Comparison of ENCODE assay signal across 24 mouse cellular contexts in genomic region chr13:109906342-109906888, GRCm38 (mm10).
DNase-seq lines count a peak whose midpoint lies in the region; ATAC-seq lines count a peak whose summit lies in the region.
"Had no signal": no experiment of that assay in that cellular context is flagged by ENCODE, and none has a peak within 500 bp of the region (broad histone marks: within the 10 kb centered on the region; RNA-seq: fewer than 3 reads in every experiment).

No protein-coding gene starts in this region.

- 32% methylated on average over 4 of the region's 4 CpGs for WGBS in forebrain, embryonic 16.5 days
- 93% methylated on average over 4 of the region's 4 CpGs for WGBS in forebrain, embryonic 10.5 days
- WGBS in embryonic facial prominence, embryonic 13.5 days: 39% methylated on average over 4 of the region's 4 CpGs

- no peaks in the 10 kb centered on the region for H3K27me3 ChIP-seq in forebrain, embryonic 16.5 days (replicated peaks; ENCODE audit: control insufficient read depth, insufficient read depth, low read length)
- H3K27me3 ChIP-seq in forebrain, embryonic 10.5 days (ENCODE audit: poor library complexity, severe bottlenecking): peaks cover 20% of the 10 kb centered on the region
- no peaks in the 10 kb centered on the region for H3K27me3 ChIP-seq in embryonic facial prominence, embryonic 13.5 days

- peak; percentile 68 for ATAC-seq in forebrain, embryonic 16.5 days
- ATAC-seq in embryonic facial prominence, embryonic 13.5 days (ENCODE audit: insufficient number of reproducible peaks, insufficient read depth, low FRiP score, low TSS enrichment, low read depth): no peak
- ATAC-seq: hindbrain, embryonic 16.5 days; midbrain, embryonic 16.5 days had no signal

- H3K4me2 ChIP-seq in forebrain, embryonic 16.5 days (ENCODE audit: low read length): no peak overlapping the region
- H3K4me2 ChIP-seq in embryonic facial prominence, embryonic 13.5 days: peak overlapping the region; percentile 87
- H3K4me2 ChIP-seq: heart, embryonic 11.5 days had no signal

- H3K4me1 ChIP-seq in forebrain, embryonic 16.5 days (replicated peaks; ENCODE audit: control insufficient read depth, insufficient read depth, low read length): peaks cover 23% of the 10 kb centered on the region
- peaks cover 26% of the 10 kb centered on the region for H3K4me1 ChIP-seq in forebrain, embryonic 10.5 days
- peaks cover 57% of the 10 kb centered on the region for H3K4me1 ChIP-seq in embryonic facial prominence, embryonic 13.5 days

- no peak overlapping the region for H3K4me3 ChIP-seq in forebrain, embryonic 16.5 days (replicated peaks; ENCODE audit: low read length)
- no peak overlapping the region for H3K4me3 ChIP-seq in forebrain, embryonic 10.5 days
- H3K4me3 ChIP-seq in embryonic facial prominence, embryonic 13.5 days: peak overlapping the region; percentile 16; the same call in 1 of the 2 replicates
- H3K4me3 ChIP-seq: erythroblast, embryonic 14.5 days; hindbrain, embryonic 10.5 days; liver, embryonic 13.5 days; myocyte had no signal

- no peaks in the 10 kb centered on the region for H3K9me3 ChIP-seq in forebrain, embryonic 16.5 days (ENCODE audit: control insufficient read depth, low read length)
- H3K9me3 ChIP-seq in forebrain, embryonic 10.5 days: no peaks in the 10 kb centered on the region
- H3K9me3 ChIP-seq in embryonic facial prominence, embryonic 13.5 days: no peaks in the 10 kb centered on the region
- H3K9me3 ChIP-seq: hindbrain, embryonic 10.5 days; liver, embryonic 13.5 days had no signal

- DNase-seq in forebrain, embryonic 10.5 days (ENCODE audit: extremely low spot score, low spot score): no peak
- DNase-seq in CD4-positive helper T cell, adult 2 months (ENCODE audit: low read depth, low spot score): peak; percentile 22
- DNase-seq in brain, adult 2 months (ENCODE audit: low read depth, low spot score): peak; percentile 41
- DNase-seq in spleen, postnatal 36 days (ENCODE audit: low spot score in 2 of 2): no peak
- DNase-seq in adrenal gland, adult 18-20 months (ENCODE audit: low spot score in 2 of 2): no peak
- DNase-seq: adrenal gland, postnatal 36 days; B cell, adult 2 months; cerebellum, adult 2 months; cerebellum, postnatal 36 days; heart, postnatal 10 days; kidney, adult 18-20 months; kidney, postnatal 4 days; layer of hippocampus, adult 9-11 months; liver, embryonic 13.5 days; lung, adult 2 months; thymus, postnatal 25 days had no signal

- H3K9ac ChIP-seq in forebrain, embryonic 16.5 days (replicated peaks; ENCODE audit: low read depth, low read length): no peak overlapping the region
- H3K9ac ChIP-seq in embryonic facial prominence, embryonic 13.5 days: no peak overlapping the region
- H3K9ac ChIP-seq: liver, embryonic 13.5 days had no signal

- H3K36me3 ChIP-seq in forebrain, embryonic 16.5 days (ENCODE audit: control insufficient read depth, insufficient read depth): no peaks in the 10 kb centered on the region
- no peaks in the 10 kb centered on the region for H3K36me3 ChIP-seq in forebrain, embryonic 10.5 days (replicated peaks)
- H3K36me3 ChIP-seq in embryonic facial prominence, embryonic 13.5 days: no peaks in the 10 kb centered on the region
- H3K36me3 ChIP-seq: hindbrain, embryonic 10.5 days; liver, embryonic 13.5 days had no signal

- no peak overlapping the region for H3K27ac ChIP-seq in forebrain, embryonic 16.5 days (ENCODE audit: low read length)
- no peak overlapping the region for H3K27ac ChIP-seq in forebrain, embryonic 10.5 days
- no peak overlapping the region for H3K27ac ChIP-seq in embryonic facial prominence, embryonic 13.5 days
- H3K27ac ChIP-seq: hindbrain, embryonic 10.5 days had no signal

Comparison
In these comparisons a context has a peak if more than half of its experiments do, and no peak if none do; other contexts are left out.
1. DNase-seq: peak in CD4-positive helper T cell, adult 2 months (single experiment) and brain, adult 2 months (single experiment); none in forebrain, embryonic 10.5 days (single experiment), spleen, postnatal 36 days (0 of 2) and adrenal gland, adult 18-20 months (0 of 2).